Mouse (Mus musculus) lung, postnatal 4 days (tissue): ENCODE measurements around the gene Gnb1l.
"Not testable (repeated sequence)": the region's sequence is repeated elsewhere in the genome, so short reads cannot be mapped to it uniquely, and the experiment has no call there.

Source experiments
- DNase-seq, 2 experiments: peaks; one replicate each; pipeline ENCODE4 v3.0.0; 2021

The Gnb1l gene

GRCm38 (mm10) chr16:18483839-18484238 is 14.7 kb upstream of the Gnb1l start:
- no peak for DNase-seq

DNA sequence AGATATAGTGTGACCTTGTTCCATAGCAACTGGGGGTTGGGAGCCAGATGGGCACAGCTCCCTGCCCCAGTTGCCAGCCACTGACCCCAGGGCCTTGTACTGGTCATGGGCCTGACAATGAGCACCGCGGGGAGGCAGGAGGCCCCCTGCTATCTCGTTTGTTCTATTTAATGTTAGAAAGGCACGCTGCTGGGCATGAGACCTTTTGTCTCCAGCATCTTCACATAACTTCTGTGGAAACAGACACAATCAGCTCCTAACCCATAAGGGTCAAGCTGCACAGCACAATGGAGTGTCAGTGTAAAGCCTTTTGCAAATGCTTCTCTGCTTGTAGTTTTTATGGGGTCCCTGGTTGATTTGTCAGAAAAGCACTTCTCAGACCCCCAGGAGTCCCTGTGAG is 14.1 kb upstream of the Gnb1l start:
- DNase-seq = no peak

GRCm38 (mm10) chr16:18484794-18485435 is 13.6 kb upstream of the Gnb1l start:
- no peak for DNase-seq

GRCm38 (mm10) chr16:18486126-18486525 is 12.4 kb upstream of the Gnb1l start:
- no peak for DNase-seq

DNA sequence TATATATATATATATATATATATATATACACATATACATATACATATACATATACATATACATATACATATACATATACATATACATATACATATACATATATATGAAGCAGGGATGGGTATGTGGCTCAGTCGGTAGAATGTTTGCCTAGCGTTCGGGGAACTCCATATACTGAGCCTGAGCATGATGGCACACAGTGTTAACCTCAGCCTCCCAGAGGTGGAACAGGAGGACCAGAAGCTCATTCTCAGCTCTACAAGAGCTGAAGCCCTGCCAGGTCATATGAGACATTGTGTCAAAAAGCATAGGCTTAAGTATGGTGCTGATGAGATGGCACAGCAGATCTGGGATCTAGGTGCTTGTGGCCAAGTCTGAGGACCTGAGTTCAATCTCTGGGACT is 8.2 kb upstream of the Gnb1l start:
- no peak for DNase-seq

DNA sequence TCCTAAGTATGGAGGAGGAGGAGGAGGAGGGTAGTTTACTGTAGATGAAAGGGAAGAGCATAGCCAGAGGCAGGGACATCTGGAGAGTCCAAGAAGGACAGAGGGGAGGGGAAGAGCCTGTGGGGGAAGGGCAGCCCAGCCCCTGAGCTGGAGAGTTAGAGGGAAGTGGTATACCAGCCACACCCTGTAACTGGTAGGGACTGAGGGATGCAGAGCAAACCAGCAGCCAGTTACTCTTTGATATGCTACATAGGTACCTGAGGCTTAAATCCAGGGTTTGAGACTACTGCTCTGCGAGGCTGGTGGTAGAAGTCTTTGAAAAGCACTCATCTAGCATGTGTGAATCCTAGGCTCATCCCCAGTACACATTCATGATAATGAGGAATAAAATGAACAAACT is 7.6 kb upstream of the Gnb1l start:
- DNase-seq = no peak

- DNase-seq = no peak
Observed at GRCm38 (mm10) chr16:18497865-18498515, 523 bp upstream of the Gnb1l start.

- no peak for DNase-seq
Observed at GRCm38 (mm10) chr16:18498996-18499395, 483 bp downstream of the Gnb1l start.

GRCm38 (mm10) chr16:18501531-18501930 is 3.0 kb downstream of the Gnb1l start:
- DNase-seq = no peak

- no peak for DNase-seq
Observed at GRCm38 (mm10) chr16:18503566-18504342, 5.2 kb downstream of the Gnb1l start.

- DNase-seq = no peak
Observed at GRCm38 (mm10) chr16:18506524-18507199, 8.1 kb downstream of the Gnb1l start.

DNA sequence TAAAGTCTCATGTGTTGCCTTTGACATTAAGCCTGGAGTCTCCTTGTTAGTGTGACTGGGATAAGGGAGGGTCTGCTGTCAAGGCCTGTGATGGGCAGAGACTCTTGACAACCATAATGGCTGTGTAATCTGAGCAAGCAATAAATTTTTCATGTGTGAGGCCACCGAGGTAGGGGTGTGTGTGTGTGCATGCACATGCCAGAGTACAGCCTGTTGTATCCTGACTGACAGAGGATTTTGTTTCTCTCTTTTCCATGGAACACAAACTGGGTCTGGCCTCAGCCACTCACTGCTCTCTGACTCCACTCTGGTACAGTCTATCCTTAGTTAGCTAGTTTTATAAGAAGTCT is 8.7 kb downstream of the Gnb1l start:
- DNase-seq = no peak

- no peak for DNase-seq
Observed at GRCm38 (mm10) chr16:18511741-18512140, 13.2 kb downstream of the Gnb1l start.

- no peak for DNase-seq
Observed at GRCm38 (mm10) chr16:18513508-18513907, 15.0 kb downstream of the Gnb1l start.

DNA sequence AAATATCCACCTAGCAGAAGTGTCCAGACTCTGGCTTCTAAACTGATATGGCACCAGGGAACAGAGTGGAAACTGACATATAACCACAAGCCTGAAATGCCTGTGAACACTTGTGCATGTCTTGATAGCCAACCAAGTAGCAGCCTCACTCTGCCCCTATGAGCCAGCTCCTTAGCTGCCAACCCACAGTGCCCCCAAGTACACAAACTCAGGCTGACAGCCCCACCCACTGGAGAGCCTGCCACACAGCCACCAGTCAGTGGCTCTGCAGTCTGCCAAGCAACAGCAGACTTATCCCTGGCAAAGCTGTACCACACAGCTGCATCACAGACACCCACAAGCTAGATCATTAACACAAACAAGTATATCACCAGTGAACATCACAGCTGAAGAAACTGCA is 19.6 kb downstream of the Gnb1l start:
- DNase-seq = peak; percentile 42 to 43

GRCm38 (mm10) chr16:18523563-18524245 is 25.2 kb downstream of the Gnb1l start:
- no peak for DNase-seq

- DNase-seq = no peak
Observed at GRCm38 (mm10) chr16:18528656-18529055, 30.1 kb downstream of the Gnb1l start.

- not testable (repeated sequence) for DNase-seq
Observed at GRCm38 (mm10) chr16:18533061-18533460, 34.5 kb downstream of the Gnb1l start.

- DNase-seq = no peak
Observed at GRCm38 (mm10) chr16:18537407-18537990, 39.0 kb downstream of the Gnb1l start.

GRCm38 (mm10) chr16:18539281-18539680 is 40.8 kb downstream of the Gnb1l start:
- no peak for DNase-seq

GRCm38 (mm10) chr16:18543151-18543829 is 44.8 kb downstream of the Gnb1l start:
- peak; percentile 48 to 82 for DNase-seq

DNA sequence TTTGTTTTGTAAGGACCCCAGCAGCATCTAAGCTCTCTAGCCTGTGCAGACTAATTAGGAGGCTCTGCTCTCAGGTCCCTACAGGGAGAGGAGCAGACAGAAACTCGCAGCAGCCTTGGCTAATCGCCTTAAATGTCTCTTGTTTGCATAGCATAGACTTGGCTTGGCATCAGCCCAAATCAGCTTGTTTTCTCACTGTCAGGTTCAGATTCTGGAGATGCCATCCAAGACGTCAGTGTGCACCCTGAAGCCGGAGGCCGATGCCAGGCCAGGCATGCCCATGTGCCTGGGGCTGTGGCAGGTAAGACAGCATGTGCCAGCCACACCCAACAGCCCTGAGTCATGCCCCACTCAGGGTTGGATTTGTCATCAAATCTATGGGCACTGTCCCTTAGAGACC is 49.4 kb downstream of the Gnb1l start:
- no peak for DNase-seq
